Mouse (Mus musculus) heart, postnatal 0 days (tissue): ENCODE data around the gene Ing3.

Experiments used
- CTCF ChIP-seq: IDR thresholded peaks from 2 replicates; pipeline ENCODE4 v1.5.1; 2016; ENCODE audit warnings: antibody characterized with exemption, control low read depth, low read depth
- EP300 ChIP-seq: IDR thresholded peaks from 2 replicates; pipeline ENCODE4 v1.6.1; 2016; ENCODE audit warnings: antibody characterized with exemption, low read depth

GRCm38 (mm10) chr6:21958922-21959321 is 9.6 kb downstream of the Ing3 start:
- TF ChIP-seq CTCF, result no peak
- no peak for TF ChIP-seq EP300
